Mouse (Mus musculus): ENCODE measurements around the gene Cs. TPM values are rescaled to one million over a fixed set of nuclear protein-coding genes. Genes with fewer than 3 reads are reported as not detected.

Cs gene
- polyA plus RNA-seq, 1 experiment from 2014 or later, result 225 TPM

DNA sequence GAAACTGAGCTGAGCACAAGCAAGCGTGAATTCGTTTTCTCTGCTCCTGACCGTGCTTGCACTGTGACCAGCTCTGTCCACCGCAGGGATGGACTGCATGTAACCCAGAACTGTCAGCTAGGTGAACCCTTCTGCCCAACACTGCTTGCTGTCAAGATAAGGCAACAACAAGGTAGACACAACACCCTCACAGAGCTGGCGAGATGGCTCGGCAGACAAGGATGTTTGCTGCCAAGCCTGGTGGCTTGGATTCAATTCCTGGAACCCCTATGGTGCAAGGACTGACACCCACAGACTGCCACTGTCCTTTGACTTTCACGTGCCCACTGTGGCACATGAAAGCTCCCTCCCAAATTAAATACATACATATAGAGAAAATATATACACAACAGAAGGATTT is 66.4 kb downstream of the Cs start:
- Histone ChIP-seq H3K27ac (ENCODE audit: low read depth, low read length) (no peak overlapping the region), H3K9me3 (ENCODE audit: control insufficient read depth, low read length) (no peaks in the 10 kb centered on the region), H3K27me3 (ENCODE audit: control insufficient read depth, insufficient read depth, low read length) (no peaks in the 10 kb centered on the region), H3K9ac (ENCODE audit: low read depth, low read length) (no peak overlapping the region), H3K4me1 (ENCODE audit: control insufficient read depth, insufficient read depth, low read length) (peaks cover 7% of the 10 kb centered on the region; the same call in 1 of the 2 replicates), H3K4me2 (replicated peaks; ENCODE audit: low read depth, low read length) (no peak overlapping the region), H3K36me3 (ENCODE audit: control insufficient read depth, insufficient read depth, low read length) (peaks cover 12% of the 10 kb centered on the region; the same call in 1 of the 2 replicates), H3K4me3 (ENCODE audit: low read length) (no peak overlapping the region)
- no peak for ATAC-seq (ENCODE audit: low FRiP score, low TSS enrichment)
- WGBS, result 87% methylated on average over 7 of the region's 7 CpGs

DNA sequence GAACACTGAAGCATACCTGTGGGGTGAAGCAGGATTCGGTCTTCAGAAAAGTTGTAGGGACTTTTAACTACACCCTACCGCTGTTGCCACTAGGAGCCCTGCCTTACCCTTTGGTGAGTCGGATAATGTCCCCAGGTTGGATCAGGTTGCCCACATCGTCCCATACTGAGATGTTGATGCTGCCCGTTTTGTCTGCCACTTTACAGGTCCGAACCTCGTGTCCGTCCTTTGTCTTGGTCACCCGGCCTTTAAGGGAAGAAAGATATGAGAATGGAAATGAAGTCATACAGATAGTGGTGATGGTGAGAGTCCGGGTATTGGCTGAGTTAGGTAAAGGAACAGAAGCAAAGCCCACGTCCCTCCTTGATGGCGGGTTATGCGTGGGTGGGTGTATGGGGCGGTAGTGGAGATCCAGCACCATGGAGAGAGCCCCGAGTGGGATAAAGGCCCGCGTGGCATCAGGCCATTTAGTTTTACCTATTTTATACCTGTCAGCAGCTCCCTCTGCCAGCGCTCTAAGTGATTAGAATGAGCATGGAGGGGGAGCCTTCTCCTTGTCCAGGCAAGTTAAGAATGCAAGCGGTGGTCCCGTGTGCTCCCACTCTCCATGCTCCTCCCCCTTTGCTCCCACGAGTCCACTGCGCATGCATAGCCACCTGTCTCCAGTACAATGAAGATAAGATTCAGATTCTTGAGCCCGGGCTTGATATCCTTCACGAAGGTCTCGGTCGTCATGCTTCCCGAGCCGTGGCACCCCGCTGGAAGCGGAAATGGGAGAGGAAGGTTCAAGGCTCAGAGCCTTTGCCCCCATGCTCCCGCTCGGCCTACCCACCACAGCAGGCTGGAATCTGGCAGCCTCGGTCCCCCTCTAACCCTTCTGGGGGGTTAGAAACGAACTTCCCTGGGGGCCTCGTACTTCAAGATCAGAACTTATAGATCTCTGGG is 71.3 kb downstream of the Cs start:
- 17% methylated on average over 35 of the region's 35 CpGs for WGBS
- ATAC-seq (ENCODE audit: low FRiP score, low TSS enrichment), result peak; percentile 1; the same call in 1 of the 2 replicates
- no peaks in the 10 kb centered on the region for H3K27me3 ChIP-seq (ENCODE audit: control insufficient read depth, insufficient read depth, low read length)
- H3K9me3 ChIP-seq (ENCODE audit: control insufficient read depth, low read length), result no peaks in the 10 kb centered on the region
- H3K4me1 ChIP-seq (ENCODE audit: control insufficient read depth, insufficient read depth, low read length), result peaks cover 31% of the 10 kb centered on the region
- H3K36me3 ChIP-seq (ENCODE audit: control insufficient read depth, insufficient read depth, low read length), result peaks cover 19% of the 10 kb centered on the region; the same call in 1 of the 2 replicates
- H3K4me3 ChIP-seq (ENCODE audit: low read length), result peak overlapping the region; percentile 85
- H3K4me2 ChIP-seq (replicated peaks; ENCODE audit: low read depth, low read length), result peak overlapping the region; percentile 80
- H3K9ac ChIP-seq (ENCODE audit: low read depth, low read length), result peak overlapping the region; percentile 81
- peak overlapping the region; percentile 80; the same call in 1 of the 2 replicates for H3K27ac ChIP-seq (ENCODE audit: low read depth, low read length)

DNA sequence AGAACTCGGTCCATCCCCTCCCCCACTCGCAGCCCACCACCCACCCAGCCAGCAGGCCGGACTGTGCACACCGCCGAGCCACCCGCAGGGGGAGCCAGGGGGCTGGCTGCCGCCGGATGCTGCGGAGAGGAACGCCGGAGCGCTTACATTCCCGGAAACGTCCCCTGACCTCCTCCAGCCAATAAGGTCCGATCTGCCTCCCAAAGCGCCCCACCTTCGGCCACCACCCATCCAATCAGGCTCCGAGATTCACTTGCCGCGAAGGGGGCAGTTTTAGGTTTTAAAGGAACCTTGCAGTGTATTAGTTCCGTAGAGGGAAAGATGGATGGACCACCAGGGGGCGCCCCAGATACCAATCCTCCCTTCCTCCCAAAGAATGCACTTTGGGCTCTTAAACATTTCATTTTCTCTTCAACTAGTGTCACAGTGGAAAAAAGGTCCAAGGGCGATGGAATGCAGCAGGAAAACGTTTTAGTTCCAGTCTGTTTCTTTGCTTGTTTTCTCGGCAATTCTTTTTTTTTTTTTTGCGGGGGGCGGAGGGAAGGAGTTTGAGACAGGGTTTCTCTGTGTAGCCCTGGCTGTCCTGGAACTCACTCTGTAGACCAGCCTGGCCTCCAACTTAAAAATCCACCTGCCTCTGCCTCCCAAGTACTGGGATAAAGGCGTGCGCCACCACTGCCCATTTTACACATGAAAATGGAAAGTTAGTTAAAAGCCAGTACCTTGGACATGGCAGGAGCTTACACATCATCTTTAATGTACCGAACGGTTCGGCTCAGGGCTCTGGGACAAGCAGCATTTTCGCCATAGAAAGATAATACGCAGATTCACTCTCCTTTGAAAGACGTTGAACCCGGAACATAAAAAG is 72.4 kb downstream of the Cs start:
- Histone ChIP-seq H3K4me3 (ENCODE audit: low read length) (peak overlapping the region; percentile 85), H3K36me3 (ENCODE audit: control insufficient read depth, insufficient read depth, low read length) (peaks cover 24% of the 10 kb centered on the region), H3K4me1 (ENCODE audit: control insufficient read depth, insufficient read depth, low read length) (peaks cover 32% of the 10 kb centered on the region), H3K27me3 (ENCODE audit: control insufficient read depth, insufficient read depth, low read length) (no peaks in the 10 kb centered on the region), H3K27ac (ENCODE audit: low read depth, low read length) (peak overlapping the region; percentile 95; the same call in 1 of the 2 replicates), H3K9ac (ENCODE audit: low read depth, low read length) (peak overlapping the region; percentile 84), H3K4me2 (replicated peaks; ENCODE audit: low read depth, low read length) (peak overlapping the region; percentile 80), H3K9me3 (ENCODE audit: control insufficient read depth, low read length) (no peaks in the 10 kb centered on the region)
- ATAC-seq (ENCODE audit: low FRiP score, low TSS enrichment), result peak; percentile 89
- 6% methylated on average over 36 of the region's 36 CpGs for WGBS

DNA sequence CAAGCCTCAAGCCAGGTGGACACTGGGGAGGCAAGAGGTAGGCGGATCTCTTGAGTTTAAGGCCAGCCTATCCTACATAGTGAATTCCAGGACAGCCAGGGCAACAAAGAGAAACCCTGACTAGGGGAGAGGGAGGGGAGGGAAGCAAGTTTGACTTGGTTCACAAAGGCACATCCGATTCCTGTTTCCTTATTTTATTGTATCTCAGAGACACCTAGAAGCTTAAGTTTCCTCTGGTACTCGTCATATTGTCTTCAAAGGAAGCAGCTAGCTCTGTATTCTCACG is 73.0 kb downstream of the Cs start:
- Histone ChIP-seq H3K36me3 (ENCODE audit: control insufficient read depth, insufficient read depth, low read length) (peaks cover 28% of the 10 kb centered on the region), H3K9me3 (ENCODE audit: control insufficient read depth, low read length) (no peaks in the 10 kb centered on the region), H3K4me3 (ENCODE audit: low read length) (peak overlapping the region; percentile 85), H3K4me2 (replicated peaks; ENCODE audit: low read depth, low read length) (peak overlapping the region; percentile 80), H3K9ac (ENCODE audit: low read depth, low read length) (peak overlapping the region; percentile 84; the same call in 1 of the 2 replicates), H3K27me3 (ENCODE audit: control insufficient read depth, insufficient read depth, low read length) (no peaks in the 10 kb centered on the region), H3K4me1 (ENCODE audit: control insufficient read depth, insufficient read depth, low read length) (peaks cover 32% of the 10 kb centered on the region), H3K27ac (ENCODE audit: low read depth, low read length) (peak overlapping the region; percentile 95)
- ATAC-seq (ENCODE audit: low FRiP score, low TSS enrichment), result no peak
- WGBS, result 12% methylated on average over 4 of the region's 4 CpGs

DNA sequence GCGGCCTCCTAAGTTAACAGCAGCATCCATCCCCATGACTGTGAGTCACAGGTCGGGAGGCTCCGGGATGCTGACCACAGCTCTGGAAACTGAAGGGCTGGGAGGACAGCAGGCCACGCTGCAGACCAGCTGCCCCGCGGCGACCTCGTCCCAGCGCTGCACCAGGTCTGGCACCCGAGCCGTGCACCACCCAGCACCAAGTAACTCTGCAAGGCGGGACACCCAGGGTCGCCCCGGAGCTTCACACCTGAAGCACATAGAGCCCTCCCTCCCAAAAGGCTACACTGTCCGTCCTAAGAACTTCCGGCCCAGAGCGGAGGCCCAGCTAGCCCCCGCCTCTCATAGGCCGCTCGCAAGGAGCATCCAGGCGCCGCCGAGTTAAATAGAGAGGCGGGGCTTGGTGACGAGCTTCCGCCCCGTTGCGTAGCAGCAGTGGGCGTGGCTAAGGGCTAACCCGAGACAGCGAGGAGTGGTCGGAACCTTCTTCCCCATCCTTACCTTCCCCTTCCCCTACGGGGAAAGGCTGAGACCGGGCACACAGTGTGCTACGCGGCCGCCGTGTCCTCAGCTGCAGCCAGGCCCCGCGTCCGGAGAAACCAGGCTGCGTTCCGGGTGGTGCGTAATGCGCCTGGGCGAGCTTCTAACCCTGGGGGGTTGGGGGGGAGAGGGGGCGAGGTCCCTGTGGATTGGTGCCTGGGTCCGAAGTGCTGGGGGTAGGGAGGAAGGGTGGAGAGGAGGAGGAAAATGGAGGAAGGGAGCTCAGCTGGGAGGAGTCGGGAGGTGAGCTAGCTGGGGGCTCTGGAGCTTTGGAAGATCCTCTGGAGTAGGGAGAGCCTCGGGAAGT is 73.9 kb downstream of the Cs start, which contains the start of the genes Nabp2 and Rnf41:
Gene Nabp2 (minus strand): TSS at position 282 of the 844 bp plus-strand sequence.
Gene Rnf41 (plus strand): TSS at position 447 of the 844 bp plus-strand sequence.
- Histone ChIP-seq H3K9ac (ENCODE audit: low read depth, low read length) (peak within 1 kb of the TSS; percentile 84), H3K4me2 (replicated peaks; ENCODE audit: low read depth, low read length) (peak within 1 kb of the TSS; percentile 80), H3K27ac (ENCODE audit: low read depth, low read length) (peak within 1 kb of the TSS; percentile 95), H3K4me3 (ENCODE audit: low read length) (peak within 1 kb of the TSS; percentile 85), H3K9me3 (ENCODE audit: control insufficient read depth, low read length) (no peaks in the 10 kb centered on the region), H3K27me3 (ENCODE audit: control insufficient read depth, insufficient read depth, low read length) (no peaks in the 10 kb centered on the region), H3K4me1 (ENCODE audit: control insufficient read depth, insufficient read depth, low read length) (peaks cover 32% of the 10 kb centered on the region), H3K36me3 (ENCODE audit: control insufficient read depth, insufficient read depth, low read length) (peaks cover 34% of the 10 kb centered on the region)
- ATAC-seq (ENCODE audit: low FRiP score, low TSS enrichment), result peak; percentile 92
- under 1% methylated on average over 49 of the region's 50 CpGs for WGBS

- H3K36me3 ChIP-seq (ENCODE audit: control insufficient read depth, insufficient read depth, low read length), result peaks cover 40% of the 10 kb centered on the region
These were observed 74.5 kb downstream of the Cs start for GRCm38 (mm10) chr10:128412055-128412381.

More at GRCm38 (mm10) chr10:128412055-128412381, 74.5 kb downstream of the Cs start:
- H3K9me3 ChIP-seq (ENCODE audit: control insufficient read depth, low read length), result no peaks in the 10 kb centered on the region
- H3K9ac ChIP-seq (ENCODE audit: low read depth, low read length), result peak overlapping the region; percentile 84
- H3K27me3 ChIP-seq (ENCODE audit: control insufficient read depth, insufficient read depth, low read length), result no peaks in the 10 kb centered on the region
- peak overlapping the region; percentile 80 for H3K4me2 ChIP-seq (replicated peaks; ENCODE audit: low read depth, low read length)
- WGBS, result under 1% methylated on average over 14 of the region's 14 CpGs
- H3K4me1 ChIP-seq (ENCODE audit: control insufficient read depth, insufficient read depth, low read length), result peaks cover 32% of the 10 kb centered on the region
- peak overlapping the region; percentile 95 for H3K27ac ChIP-seq (ENCODE audit: low read depth, low read length)
- H3K4me3 ChIP-seq (ENCODE audit: low read length), result peak overlapping the region; percentile 85
- ATAC-seq (ENCODE audit: low FRiP score, low TSS enrichment), result no peak

Small RNAs within 50 kb of the gene (microRNA-seq; reads per million reads assigned to microRNA genes)
- gene Gm25361, result not detected
- not detected for gene Gm26308
- gene Mir6914, result not detected
- gene Mir6915, result 1.7 reads per million

Other genes with a start within 250 kb of the Cs start
- gene Baz2a, start 246.2 kb upstream of the Cs start, polyA plus RNA-seq (2014; fragmentation: Nextera tagmentation; extraction: Ambion mirVana), result 17.6 and 33.7 TPM in 2 replicates
- gene Rbms2, start 157.4 kb upstream of the Cs start, polyA plus RNA-seq (2014; fragmentation: Nextera tagmentation; extraction: Ambion mirVana), result 35.6 and 36.0 TPM in 2 replicates
- 0.89 and 1.1 TPM in 2 replicates for gene Gls2, start 143.3 kb upstream of the Cs start, polyA plus RNA-seq (2014; fragmentation: Nextera tagmentation; extraction: Ambion mirVana)
- gene Spryd4, start 125.9 kb upstream of the Cs start, polyA plus RNA-seq (2014; fragmentation: Nextera tagmentation; extraction: Ambion mirVana), result 31.1 and 34.8 TPM in 2 replicates
- gene Mip, start 111.9 kb upstream of the Cs start, polyA plus RNA-seq (2014; fragmentation: Nextera tagmentation; extraction: Ambion mirVana), result not detected in 2 replicates
- gene Timeless, start 105.7 kb upstream of the Cs start, polyA plus RNA-seq (2014; fragmentation: Nextera tagmentation; extraction: Ambion mirVana), result 47.8 and 68.2 TPM in 2 replicates
- gene Apon, start 83.6 kb upstream of the Cs start, polyA plus RNA-seq (2014; fragmentation: Nextera tagmentation; extraction: Ambion mirVana), result 0.29 and 0.70 TPM in 2 replicates
- gene Apof, start 69.1 kb upstream of the Cs start, polyA plus RNA-seq (2014; fragmentation: Nextera tagmentation; extraction: Ambion mirVana), result not detected in 2 replicates
- 8.4 and 11.8 TPM in 2 replicates for gene Stat2, start 67.2 kb upstream of the Cs start, polyA plus RNA-seq (2014; fragmentation: Nextera tagmentation; extraction: Ambion mirVana)
- 0.24 and 0.29 TPM in 2 replicates for gene Il23a, start 39.0 kb upstream of the Cs start, polyA plus RNA-seq (2014; fragmentation: Nextera tagmentation; extraction: Ambion mirVana)
- gene Pan2, start 34.4 kb upstream of the Cs start, polyA plus RNA-seq (2014; fragmentation: Nextera tagmentation; extraction: Ambion mirVana), result 32.6 and 44.0 TPM in 2 replicates
- 347 and 389 TPM in 2 replicates for gene Cnpy2, start 15.3 kb upstream of the Cs start, polyA plus RNA-seq (2014; fragmentation: Nextera tagmentation; extraction: Ambion mirVana)
- 15.5 and 18.6 TPM in 2 replicates for gene Coq10a, start 31.3 kb downstream of the Cs start, polyA plus RNA-seq (2014; fragmentation: Nextera tagmentation; extraction: Ambion mirVana)
- gene Ankrd52, start 39.4 kb downstream of the Cs start, polyA plus RNA-seq (2014; fragmentation: Nextera tagmentation; extraction: Ambion mirVana), result 12.7 and 19.3 TPM in 2 replicates
- gene Slc39a5, start 63.5 kb downstream of the Cs start, polyA plus RNA-seq (2014; fragmentation: Nextera tagmentation; extraction: Ambion mirVana), result 15.1 and 22.6 TPM in 2 replicates
- gene Nabp2, start 73.8 kb downstream of the Cs start, polyA plus RNA-seq (2014; fragmentation: Nextera tagmentation; extraction: Ambion mirVana), result 87.8 and 103 TPM in 2 replicates
- 35.6 and 36.4 TPM in 2 replicates for gene Rnf41, start 73.9 kb downstream of the Cs start, polyA plus RNA-seq (2014; fragmentation: Nextera tagmentation; extraction: Ambion mirVana)
- 64.8 and 96.7 TPM in 2 replicates for gene Smarcc2, start 121.5 kb downstream of the Cs start, polyA plus RNA-seq (2014; fragmentation: Nextera tagmentation; extraction: Ambion mirVana)
- gene Myl6, start 156.4 kb downstream of the Cs start, polyA plus RNA-seq (2014; fragmentation: Nextera tagmentation; extraction: Ambion mirVana), result 921 and 980 TPM in 2 replicates
- 3.2 and 3.5 TPM in 2 replicates for gene Myl6b, start 161.0 kb downstream of the Cs start, polyA plus RNA-seq (2014; fragmentation: Nextera tagmentation; extraction: Ambion mirVana)
- 9.9 and 16.1 TPM in 2 replicates for gene Esyt1, start 188.1 kb downstream of the Cs start, polyA plus RNA-seq (2014; fragmentation: Nextera tagmentation; extraction: Ambion mirVana)
- gene Zc3h10, start 210.0 kb downstream of the Cs start, polyA plus RNA-seq (2014; fragmentation: Nextera tagmentation; extraction: Ambion mirVana), result 11.3 and 13.5 TPM in 2 replicates
- gene Rpl41, start 211.6 kb downstream of the Cs start, polyA plus RNA-seq (2014; fragmentation: Nextera tagmentation; extraction: Ambion mirVana), result 4,683 and 5,796 TPM in 2 replicates
- 237 and 254 TPM in 2 replicates for gene Pa2g4, start 228.3 kb downstream of the Cs start, polyA plus RNA-seq (2014; fragmentation: Nextera tagmentation; extraction: Ambion mirVana)